Mouse (Mus musculus): ENCODE data around the gene Ndufb4. TPM values are rescaled to one million over a fixed set of nuclear protein-coding genes. Genes with fewer than 3 reads are reported as not detected.

The Ndufb4 gene
- polyA plus RNA-seq, 1 experiment, result 109 TPM

GRCm38 (mm10) chr16:37603431-37603830, 50.8 kb downstream of the Ndufb4 start:
- no peaks in the 10 kb centered on the region for H3K36me3 ChIP-seq (ENCODE audit: control insufficient read depth, insufficient read depth, low read length)
- H3K27ac ChIP-seq (ENCODE audit: insufficient read depth, low read depth, low read length), result no peak overlapping the region
- H3K27me3 ChIP-seq (ENCODE audit: control insufficient read depth, insufficient read depth, low read length), result no peaks in the 10 kb centered on the region; the same call in 1 of the 2 replicates
- WGBS, result 93% methylated on average over 1 of the region's 1 CpGs
- H3K4me1 ChIP-seq (ENCODE audit: control insufficient read depth, insufficient read depth, insufficient read length, low read length), result peaks cover 2% of the 10 kb centered on the region; the same call in 1 of the 2 replicates
- no peak overlapping the region for H3K4me3 ChIP-seq (ENCODE audit: low read depth, low read length)
- TF ChIP-seq POLR2A (IDR thresholded peaks at IDR 0.05; ENCODE audit: low read depth, low read length), result no peak
- TF ChIP-seq CTCF (IDR thresholded peaks at IDR 0.05; ENCODE audit: extremely low read depth, insufficient read length, insufficient replicate concordance, low read depth, low read length), result no peak

- H3K36me3 ChIP-seq (ENCODE audit: control insufficient read depth, insufficient read depth, low read length), result no peaks in the 10 kb centered on the region
- no peak overlapping the region for H3K4me3 ChIP-seq (ENCODE audit: low read depth, low read length)
- no peak overlapping the region for H3K27ac ChIP-seq (ENCODE audit: insufficient read depth, low read depth, low read length)
- TF ChIP-seq CTCF (IDR thresholded peaks at IDR 0.05; ENCODE audit: extremely low read depth, insufficient read length, insufficient replicate concordance, low read depth, low read length), result no peak
- 51% methylated on average over 3 of the region's 3 CpGs for WGBS
- no peaks in the 10 kb centered on the region; the same call in 1 of the 2 replicates for H3K27me3 ChIP-seq (ENCODE audit: control insufficient read depth, insufficient read depth, low read length)
- peaks cover 12% of the 10 kb centered on the region; the same call in 1 of the 2 replicates for H3K4me1 ChIP-seq (ENCODE audit: control insufficient read depth, insufficient read depth, insufficient read length, low read length)
These were observed 54.9 kb downstream of the Ndufb4 start for GRCm38 (mm10) chr16:37599326-37599725.

- 33% methylated on average over 7 of the region's 7 CpGs for WGBS
- peaks cover 12% of the 10 kb centered on the region; the same call in 1 of the 2 replicates for H3K4me1 ChIP-seq (ENCODE audit: control insufficient read depth, insufficient read depth, insufficient read length, low read length)
- no peak overlapping the region for H3K27ac ChIP-seq (ENCODE audit: insufficient read depth, low read depth, low read length)
- H3K27me3 ChIP-seq (ENCODE audit: control insufficient read depth, insufficient read depth, low read length), result no peaks in the 10 kb centered on the region; the same call in 1 of the 2 replicates
- TF ChIP-seq POLR2A (IDR thresholded peaks at IDR 0.05; ENCODE audit: low read depth, low read length) (no peak), CTCF (IDR thresholded peaks at IDR 0.05; ENCODE audit: extremely low read depth, insufficient read length, insufficient replicate concordance, low read depth, low read length) (no peak)
- no peaks in the 10 kb centered on the region for H3K36me3 ChIP-seq (ENCODE audit: control insufficient read depth, insufficient read depth, low read length)
- H3K4me3 ChIP-seq (ENCODE audit: low read depth, low read length), result no peak overlapping the region
These were observed 55.8 kb downstream of the Ndufb4 start for GRCm38 (mm10) chr16:37598463-37598862.

- Histone ChIP-seq H3K4me3 (ENCODE audit: low read depth, low read length) (no peak overlapping the region), H3K36me3 (ENCODE audit: control insufficient read depth, insufficient read depth, low read length) (no peaks in the 10 kb centered on the region), H3K4me1 (ENCODE audit: control insufficient read depth, insufficient read depth, insufficient read length, low read length) (peaks cover 12% of the 10 kb centered on the region; the same call in 1 of the 2 replicates), H3K27ac (ENCODE audit: insufficient read depth, low read depth, low read length) (peak overlapping the region; percentile 87), H3K27me3 (ENCODE audit: control insufficient read depth, insufficient read depth, low read length) (no peaks in the 10 kb centered on the region; the same call in 1 of the 2 replicates)
- WGBS, result 21% methylated on average over 5 of the region's 5 CpGs
- TF ChIP-seq POLR2A (IDR thresholded peaks at IDR 0.05; ENCODE audit: low read depth, low read length), result no peak
- TF ChIP-seq CTCF (IDR thresholded peaks at IDR 0.05; ENCODE audit: extremely low read depth, insufficient read length, insufficient replicate concordance, low read depth, low read length), result no peak
These were observed 56.8 kb downstream of the Ndufb4 start for GRCm38 (mm10) chr16:37597412-37597811.

Other genes starting within 250 kb of the Ndufb4 start
- 0.93 and 1.6 TPM in 2 replicates for gene Gtf2e1, start 114.7 kb downstream of the Ndufb4 start, polyA plus RNA-seq (2012; rRNA removed)
- gene Rabl3, start 114.6 kb downstream of the Ndufb4 start, polyA plus RNA-seq (2012; rRNA removed), result 0.55 and 1.2 TPM in 2 replicates
- gene Hgd, start 74.3 kb downstream of the Ndufb4 start, polyA plus RNA-seq (2012; rRNA removed), result 0.08 TPM in 1 of 2 replicates, not detected in the other
- 4.7 and 5.4 TPM in 2 replicates for gene Fstl1, start 122.4 kb upstream of the Ndufb4 start, polyA plus RNA-seq (2012; rRNA removed)
- gene Gm36028, start 206.7 kb upstream of the Ndufb4 start, polyA plus RNA-seq (2012; rRNA removed), result not detected in 2 replicates
- 3.3 and 5.1 TPM in 2 replicates for gene Lrrc58, start 213.9 kb upstream of the Ndufb4 start, polyA plus RNA-seq (2012; rRNA removed)